ENCODE assay signal across 15 mouse cellular contexts in genomic region chrX:167353617-167354016, GRCm38 (mm10).
"Had no signal": no experiment of that assay in that cellular context is flagged by ENCODE, and none has a peak within 500 bp of the region (broad histone marks: within the 10 kb centered on the region; RNA-seq: fewer than 3 reads in every experiment).

No protein-coding gene starts in this region.

- ATAC-seq: intestine, embryonic 16.5 days; liver, postnatal 0 days; lung, postnatal 0 days; midbrain, embryonic 15.5 days had no signal

- DNase-seq: kidney, adult 18-20 months; kidney, adult 9 months; kidney, postnatal 14 days; kidney, postnatal 4 days; liver; liver, postnatal 0 days; lung, embryonic 14.5 days; right cerebral cortex, postnatal 14 days; right cerebral cortex, postnatal 4 days; spleen, adult 18-20 months; thymus, adult 18-20 months; thymus, postnatal 36 days had no signal
